Mouse (Mus musculus) adrenal gland, postnatal 4 days (tissue): Measurements from ENCODE around the gene Tsga13. TPM values are rescaled to one million over a fixed set of nuclear protein-coding genes. Genes with fewer than 3 reads are reported as not detected.
A peak's percentile ranks its signal among the peaks of the same experiment; 100 is the strongest.

Source experiments
- DNase-seq, 2 experiments: peaks; one replicate each; pipeline ENCODE4 v3.0.0; 2021 to 2022; ENCODE audit warnings: low spot score in 2 of 2, mixed read lengths in 2 of 2
- long read RNA-seq, 2 experiments: library from polyadenylated mRNA; stranded (forward); transcript quantifications; one replicate each; pipeline ENCODE4 v2.0.0; 2021
- total RNA-seq, 2 experiments: library from RNA; stranded (reverse); gene quantifications; 2 replicates each; pipeline ENCODE4 v1.2.3; 2021

Tsga13 gene
- total RNA-seq, result under 1 TPM in 1 of 2 experiments, not detected in 1; 0.73 TPM
- long read RNA-seq, experiment 1, result 0 reads
- long read RNA-seq, experiment 2, result 0 reads

GRCm38 (mm10) chr6:30915473-30915872, at the start of gene Tsga13:
Gene Tsga13 (minus strand): TSS chr6:30915573.
- DNase-seq, result no peak

- DNase-seq, result peak in 1 of 2 experiments; percentile 19
Observed at GRCm38 (mm10) chr6:30958736-30959540, 43.6 kb upstream of the Tsga13 start, which contains the start of gene Klf14. Gene Klf14 (minus strand): TSS chr6:30959078.

- DNase-seq, result no peak
Observed at GRCm38 (mm10) chr6:30957784-30958735, 42.7 kb upstream of the Tsga13 start.

GRCm38 (mm10) chr6:30939264-30939663, 23.9 kb upstream of the Tsga13 start:
- no peak for DNase-seq

- DNase-seq, result no peak
Observed at GRCm38 (mm10) chr6:30922821-30923220, 7.4 kb upstream of the Tsga13 start.

GRCm38 (mm10) chr6:30921826-30922225, 6.5 kb upstream of the Tsga13 start:
- no peak for DNase-seq

- no peak for DNase-seq
Observed at GRCm38 (mm10) chr6:30920834-30921675, 5.7 kb upstream of the Tsga13 start.

DNA sequence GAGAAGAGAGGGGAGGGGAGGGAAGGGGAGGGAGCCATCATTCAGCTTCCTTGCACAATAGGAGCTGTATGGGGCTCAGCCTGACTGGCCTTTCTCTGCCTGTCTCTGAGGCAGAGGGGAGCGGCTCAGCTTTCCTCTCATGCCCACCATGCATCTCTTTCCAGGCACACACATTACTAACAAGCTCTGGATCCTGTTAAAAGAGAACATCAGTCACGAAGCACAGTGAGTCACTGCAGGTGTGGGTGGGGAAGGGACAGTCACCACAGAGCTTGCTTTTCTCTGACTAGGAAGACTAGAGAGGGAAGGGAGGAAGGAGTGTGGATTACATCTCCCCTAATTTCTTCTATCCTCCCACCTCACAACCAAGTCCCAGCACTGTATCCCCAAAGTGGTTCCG, 7.4 kb downstream of the Tsga13 start:
- no peak for DNase-seq

- DNase-seq, result no peak
Observed at GRCm38 (mm10) chr6:30904911-30905310, 10.5 kb downstream of the Tsga13 start.

DNA sequence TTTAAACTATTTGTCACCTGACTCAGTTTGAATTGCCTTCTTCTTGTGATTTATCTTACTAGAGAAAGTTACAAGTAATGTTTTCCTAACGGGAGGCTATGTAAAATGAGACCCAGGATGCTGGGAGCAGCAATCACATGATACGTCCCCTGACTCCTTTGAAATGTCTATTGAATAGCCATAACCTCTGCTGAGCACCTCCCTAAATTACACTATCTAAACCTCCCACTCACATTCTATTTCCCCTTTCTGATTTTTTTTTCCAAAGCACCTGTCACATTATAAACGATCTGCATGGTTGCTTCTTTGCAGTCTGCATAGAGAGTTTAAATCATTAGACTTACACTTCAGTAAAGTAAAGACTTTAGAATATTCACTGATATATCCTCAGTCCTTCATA, 11.3 kb downstream of the Tsga13 start:
- DNase-seq, result no peak

DNA sequence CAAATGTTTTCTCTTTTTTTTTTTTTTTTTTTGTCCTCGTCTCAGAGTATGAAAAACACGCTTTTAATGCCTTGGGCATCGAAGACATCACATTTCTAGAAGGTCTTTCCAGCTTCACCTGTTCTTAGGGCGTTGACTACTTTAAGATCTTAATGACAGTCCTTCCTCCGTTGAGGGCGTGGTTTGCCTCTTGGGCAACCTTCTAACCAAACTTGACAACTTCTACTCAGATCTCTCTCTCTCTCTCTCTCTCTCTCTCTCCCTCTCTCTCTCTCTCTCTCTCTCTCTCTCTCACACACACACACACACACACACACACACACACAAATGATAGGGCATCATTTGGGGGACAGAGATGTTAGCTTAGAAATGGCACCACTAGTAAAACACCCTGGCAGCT, 17.9 kb downstream of the Tsga13 start:
- DNase-seq, result no peak

- no peak for DNase-seq
Observed at GRCm38 (mm10) chr6:30896986-30897327, 18.4 kb downstream of the Tsga13 start.

- peak; percentile 91 to 97 for DNase-seq
Observed at GRCm38 (mm10) chr6:30896195-30896985, 19.0 kb downstream of the Tsga13 start, which contains the start of gene Copg2. Gene Copg2 (minus strand): TSS chr6:30896794.

- DNase-seq, result no peak
Observed at GRCm38 (mm10) chr6:30895819-30896194, 19.6 kb downstream of the Tsga13 start.

- DNase-seq, result no peak
Observed at GRCm38 (mm10) chr6:30893081-30893480, 22.3 kb downstream of the Tsga13 start.

DNA sequence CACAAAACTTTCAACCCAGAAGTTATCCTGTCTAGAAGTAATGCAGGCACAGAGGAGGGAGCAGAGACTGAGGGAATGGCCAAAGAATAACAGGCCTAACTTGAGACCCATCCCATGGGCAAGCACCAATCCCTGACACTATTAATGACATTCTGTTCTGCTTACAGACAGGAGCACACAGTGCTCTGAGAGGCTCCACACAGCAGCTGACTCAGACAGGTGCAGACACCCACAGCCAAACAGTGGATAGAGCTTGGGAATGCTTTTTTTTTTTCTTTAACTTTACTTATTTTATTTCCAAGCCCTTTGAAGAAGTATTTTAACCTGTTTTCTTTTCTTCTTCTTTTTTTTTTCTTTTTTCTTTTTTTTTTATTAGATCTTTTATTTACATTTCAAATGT, 23.6 kb downstream of the Tsga13 start:
- no peak for DNase-seq

DNA sequence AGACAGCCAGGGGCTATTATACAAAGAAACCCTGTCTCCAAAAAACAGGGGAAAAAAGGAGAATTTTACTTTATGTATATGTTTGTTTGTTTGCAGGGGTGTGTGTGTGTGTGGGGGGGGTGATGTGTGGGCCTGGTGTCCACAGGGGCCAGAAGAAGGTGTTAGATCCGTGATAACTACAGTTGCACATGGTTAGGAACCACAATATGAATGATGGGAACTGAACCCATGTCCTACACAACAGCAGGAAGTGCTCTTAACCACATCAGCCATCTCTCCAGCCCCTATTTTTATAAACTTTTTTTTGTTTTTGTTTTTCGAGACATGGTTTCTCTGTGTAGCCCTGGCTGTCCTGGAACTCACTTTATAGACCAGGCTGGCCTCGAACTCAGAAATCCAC, 30.5 kb downstream of the Tsga13 start:
- DNase-seq, result no peak

DNA sequence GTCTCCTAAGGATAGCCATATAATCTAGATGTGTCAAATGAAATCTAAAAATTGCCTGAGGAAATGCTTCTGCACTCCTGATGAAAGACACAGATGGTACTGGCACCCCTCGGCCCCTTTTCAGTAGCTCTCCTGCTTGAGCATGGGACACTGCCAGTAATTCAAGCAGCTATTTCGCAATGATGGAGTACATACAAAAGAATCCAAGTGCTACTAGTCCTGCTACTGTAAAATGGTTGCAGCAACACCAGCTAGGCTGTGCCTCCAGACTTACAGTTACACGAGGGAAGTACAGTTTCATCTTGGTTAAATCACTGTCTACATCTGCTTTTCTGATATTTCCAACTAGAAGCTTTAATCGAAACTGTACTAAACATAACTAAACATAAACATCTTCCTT, 31.9 kb downstream of the Tsga13 start:
- no peak for DNase-seq

DNA sequence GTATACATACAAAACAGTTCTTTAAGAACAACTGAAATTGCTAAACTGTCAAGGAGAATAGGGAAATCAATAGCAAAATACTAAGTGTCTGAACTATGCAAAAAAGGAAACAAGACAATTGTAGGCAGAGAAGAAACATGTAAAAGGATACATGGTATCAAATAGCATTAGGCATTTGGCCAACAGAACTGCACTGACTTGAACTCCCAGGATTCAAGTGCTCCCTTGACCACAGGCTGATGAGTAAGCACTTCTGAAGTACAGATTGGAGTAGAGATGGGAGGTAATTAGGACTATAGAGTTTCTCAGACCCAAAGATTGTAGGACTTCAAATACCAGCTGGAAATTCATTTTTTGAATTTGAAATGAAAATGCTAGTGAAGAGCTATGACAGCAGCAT, 38.7 kb downstream of the Tsga13 start:
- no peak for DNase-seq

GRCm38 (mm10) chr6:30866501-30866900, 48.9 kb downstream of the Tsga13 start:
- DNase-seq, result no peak
